Mouse (Mus musculus) right cerebral cortex, postnatal 10 days (tissue): ENCODE measurements around the gene Zswim5.

Source experiments
- DNase-seq, 2 experiments: peaks; one replicate each; pipeline ENCODE4 v3.0.0; 2021; ENCODE audit warnings: low spot score in 2 of 2

Gene Zswim5

GRCm38 (mm10) chr4:116911202-116911601 is 34.0 kb downstream of the Zswim5 start:
- no peak for DNase-seq

GRCm38 (mm10) chr4:116913318-116913717 is 36.1 kb downstream of the Zswim5 start:
- DNase-seq, result no peak

GRCm38 (mm10) chr4:116928006-116928651 is 51.0 kb downstream of the Zswim5 start:
- no peak for DNase-seq

GRCm38 (mm10) chr4:116939585-116939984 is 62.4 kb downstream of the Zswim5 start:
- DNase-seq, result no peak

- DNase-seq, result no peak
Observed at GRCm38 (mm10) chr4:116942695-116943094, 65.5 kb downstream of the Zswim5 start.

- DNase-seq, result peak in 1 of 2 experiments; percentile 26
Observed at GRCm38 (mm10) chr4:116944055-116944454, 66.9 kb downstream of the Zswim5 start.

- no peak for DNase-seq
Observed at GRCm38 (mm10) chr4:116951642-116952041, 74.5 kb downstream of the Zswim5 start.

- no peak for DNase-seq
Observed at GRCm38 (mm10) chr4:116954951-116955350, 77.8 kb downstream of the Zswim5 start.

- DNase-seq, result no peak
Observed at GRCm38 (mm10) chr4:116976503-116976902, 99.3 kb downstream of the Zswim5 start.

GRCm38 (mm10) chr4:116985681-116986080 is 108.5 kb downstream of the Zswim5 start:
- DNase-seq, result no peak

GRCm38 (mm10) chr4:116986400-116987121 is 109.4 kb downstream of the Zswim5 start:
- DNase-seq, result peak; percentile 84

- no peak for DNase-seq
Observed at GRCm38 (mm10) chr4:116987122-116987456, 109.9 kb downstream of the Zswim5 start.

GRCm38 (mm10) chr4:116989731-116990130 is 112.6 kb downstream of the Zswim5 start:
- DNase-seq, result peak in 1 of 2 experiments; percentile 28

- peak; percentile 83 to 88 for DNase-seq
Observed at GRCm38 (mm10) chr4:116991366-116991765, 114.2 kb downstream of the Zswim5 start.

- peak; percentile 97 for DNase-seq
Observed at GRCm38 (mm10) chr4:116993672-116994621, 116.8 kb downstream of the Zswim5 start, which contains the start of gene Urod. Urod (minus strand) TSS chr4:116994413.

- DNase-seq, result peak in 1 of 2 experiments; percentile 59
Observed at GRCm38 (mm10) chr4:116995131-116995797, 118.1 kb downstream of the Zswim5 start, which contains the start of gene Hectd3. Hectd3 (plus strand) TSS chr4:116995317.

- DNase-seq, result peak in 1 of 2 experiments; percentile 59
Observed at GRCm38 (mm10) chr4:116995798-116996135, 118.6 kb downstream of the Zswim5 start.

- no peak for DNase-seq
Observed at GRCm38 (mm10) chr4:116999513-117000154, 122.5 kb downstream of the Zswim5 start.

GRCm38 (mm10) chr4:117001957-117002356 is 124.8 kb downstream of the Zswim5 start:
- no peak for DNase-seq

GRCm38 (mm10) chr4:117002543-117003521 is 125.7 kb downstream of the Zswim5 start:
- peak; percentile 67 to 70 for DNase-seq
